ENCODE assay signal across 21 mouse cellular contexts in the genomic region with DNA sequence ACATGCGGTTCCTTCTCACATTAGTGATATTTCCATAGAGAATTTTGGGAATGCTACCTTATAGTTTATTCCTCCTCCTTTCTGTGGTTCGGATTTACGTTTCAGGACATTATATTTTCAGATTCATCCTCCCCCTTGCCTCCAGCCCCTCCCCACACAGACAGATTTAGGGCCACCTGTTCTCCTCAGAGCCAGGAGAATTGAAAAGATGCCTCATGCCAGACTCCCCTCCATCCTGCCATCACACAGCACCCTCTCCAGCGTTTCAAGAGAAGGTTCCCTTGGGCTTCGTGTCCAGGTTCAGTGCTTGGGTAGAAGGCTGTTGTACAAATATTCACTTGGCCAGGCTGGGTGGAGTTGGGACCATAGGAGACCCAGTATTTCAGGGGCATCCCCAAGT. TPM values are rescaled to one million over a fixed set of nuclear protein-coding genes. Genes with fewer than 3 reads are reported as not detected.
"Had no signal": no experiment of that assay in that cellular context is flagged by ENCODE, and none has a peak within 500 bp of the region (broad histone marks: within the 10 kb centered on the region; RNA-seq: fewer than 3 reads in every experiment).

No protein-coding gene starts in this region.

- H3K4me2 ChIP-seq: lung, embryonic 15.5 days; midbrain, embryonic 11.5 days; midbrain, embryonic 13.5 days; midbrain, embryonic 15.5 days; neural tube, embryonic 12.5 days; stomach, embryonic 15.5 days had no signal

- H3K9me3 ChIP-seq: lung, embryonic 15.5 days; megakaryocyte, embryonic 14.5 days; midbrain, embryonic 13.5 days; midbrain, embryonic 15.5 days; neural tube, embryonic 12.5 days; stomach, embryonic 15.5 days had no signal

- DNase-seq: lung, adult 2 months; lung, postnatal 14 days; lung, postnatal 36 days; right cerebral cortex, postnatal 14 days; thymus, adult 2 months; thymus, postnatal 25 days; thymus, postnatal 4 days had no signal

- ATAC-seq: lung, postnatal 0 days; midbrain, embryonic 13.5 days; midbrain, embryonic 15.5 days had no signal

- H3K36me3 ChIP-seq: lung, embryonic 15.5 days; midbrain, embryonic 13.5 days; midbrain, embryonic 15.5 days; neural tube, embryonic 12.5 days; stomach, embryonic 15.5 days had no signal

- H3K4me1 ChIP-seq: lung, embryonic 15.5 days; megakaryocyte, embryonic 14.5 days; stomach, embryonic 15.5 days had no signal

- H3K4me3 ChIP-seq: lung, embryonic 15.5 days; megakaryocyte, embryonic 14.5 days; midbrain, embryonic 13.5 days; midbrain, embryonic 15.5 days; neural tube, embryonic 12.5 days; stomach, embryonic 15.5 days had no signal

- H3K27ac ChIP-seq: lung, embryonic 15.5 days; macrophage; midbrain, embryonic 13.5 days; midbrain, embryonic 15.5 days; neural tube, embryonic 12.5 days; stomach, embryonic 15.5 days; stomach, postnatal 0 days had no signal

- H3K27me3 ChIP-seq: midbrain, embryonic 13.5 days; midbrain, embryonic 15.5 days had no signal

- H3K9ac ChIP-seq: lung, embryonic 15.5 days; midbrain, embryonic 13.5 days; midbrain, embryonic 15.5 days; neural tube, embryonic 12.5 days; stomach, embryonic 15.5 days had no signal

RNA-seq across cellular contexts. Expression of gene Pou3f3, which starts 25.8 kb away (rescaled TPM):
- total RNA-seq: megakaryocyte progenitor cell, adult 5-6 weeks; monocyte, adult 5-6 weeks; neutrophil, adult 5-6 weeks had no signal
- polyA plus RNA-seq: macrophage; spleen, adult 2 months; stomach, postnatal 0 days had no signal
